Mouse (Mus musculus) kidney, embryonic 14.5 days (tissue): ENCODE measurements at regions not wholly inside any gene's neighbourhood (a gene's known extent, or its start where the extent isn't known, plus 50 kb on each side); places are given as distances from the start of the nearest gene placed in this dataset.

ENCODE experiments used
- ATAC-seq: fragments of 200-750 bp; cut with Nextera tagmentation; 2 replicates; pipeline ENCODE4 v1.8.0; 2017; ENCODE audit warnings: moderate number of reproducible peaks, mild to moderate bottlenecking, moderate TSS enrichment, moderate library complexity; ENCODE audit not compliant: low FRiP score, low TSS enrichment
- H3K27ac ChIP-seq: fragments of 300-500 bp; sonication (generic); 2 replicates; pipeline ENCODE4 v1.5.1; 2014; ENCODE audit warnings: low read depth, mild to moderate bottlenecking, low read length, moderate library complexity, mixed read lengths
- H3K27me3 ChIP-seq: fragments of 300-500 bp; sonication (generic); 2 replicates; pipeline ENCODE4 v1.6.1; 2014; ENCODE audit warnings: mild to moderate bottlenecking, low read length; ENCODE audit not compliant: control insufficient read depth, insufficient read depth
- H3K36me3 ChIP-seq: fragments of 300-500 bp; sonication (generic); 2 replicates; pipeline ENCODE4 v1.6.1; 2014; ENCODE audit warnings: low read length, mixed read lengths; ENCODE audit not compliant: control insufficient read depth, insufficient read depth
- H3K4me1 ChIP-seq: fragments of 300-500 bp; sonication (generic); 2 replicates; pipeline ENCODE4 v1.6.1; 2014; ENCODE audit warnings: low read length, mixed read lengths; ENCODE audit not compliant: control insufficient read depth, insufficient read depth
- H3K4me2 ChIP-seq: fragments of 300-500 bp; sonication (generic); replicated peaks from 2 replicates; pipeline ENCODE4 v1.6.1; 2014; ENCODE audit warnings: low read depth, mild to moderate bottlenecking, low read length
- H3K4me3 ChIP-seq: fragments of 300-500 bp; sonication (generic); 2 replicates; pipeline ENCODE4 v1.5.1; 2014; ENCODE audit warnings: mild to moderate bottlenecking, low read length
- H3K9ac ChIP-seq: fragments of 300-500 bp; sonication (generic); 2 replicates; pipeline ENCODE4 v1.6.1; 2014; ENCODE audit warnings: low read depth, mild to moderate bottlenecking, low read length, moderate library complexity
- H3K9me3 ChIP-seq: fragments of 300-500 bp; sonication (generic); 2 replicates; pipeline ENCODE4 v1.6.1; 2016; ENCODE audit warnings: low read length; ENCODE audit not compliant: control insufficient read depth
- WGBS: fragments of 180-500 bp; shearing (Covaris S2); extraction: QIAGEN DNeasy Blood & Tissue Kit; methylation state at CpG from one replicate; pipeline ENCODE4 v1.1.7; 2014; 5-methylcytosine and 5-hydroxymethylcytosine counted together

DNA sequence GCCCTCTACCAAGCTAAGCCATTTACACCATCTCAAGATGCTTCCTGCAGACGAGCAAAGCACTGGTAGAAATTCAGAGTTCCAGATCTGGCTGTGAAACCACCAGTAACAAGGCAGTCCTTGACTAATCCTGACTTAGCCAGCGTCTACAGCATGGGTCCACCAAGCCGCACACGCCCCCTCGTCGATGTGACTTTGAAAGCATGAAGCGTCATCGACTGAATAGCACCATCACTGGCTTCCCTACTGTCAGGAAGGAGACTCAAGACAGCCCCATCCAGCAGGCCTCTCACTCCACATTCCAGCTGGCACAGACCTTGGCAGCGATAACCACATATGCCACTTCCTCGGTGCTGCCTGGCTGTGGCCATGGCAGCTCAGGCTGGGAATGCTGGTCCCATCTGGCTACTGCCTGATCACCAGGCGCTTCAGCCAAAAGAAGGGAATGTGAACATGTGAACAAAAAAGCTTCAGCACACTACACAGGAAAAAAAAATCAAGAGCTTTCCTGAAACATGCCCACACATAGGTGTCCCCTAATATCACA, 114.3 kb upstream of the Plxna4 start:
- Histone ChIP-seq H3K4me1 (no peaks in the 10 kb centered on the region), H3K27ac (no peak overlapping the region), H3K9me3 (no peaks in the 10 kb centered on the region), H3K4me3 (no peak overlapping the region), H3K27me3 (no peaks in the 10 kb centered on the region), H3K36me3 (no peaks in the 10 kb centered on the region), H3K4me2 (no peak overlapping the region), H3K9ac (no peak overlapping the region)
- 90% methylated on average over 11 of the region's 11 CpGs for WGBS
- no peak for ATAC-seq

DNA sequence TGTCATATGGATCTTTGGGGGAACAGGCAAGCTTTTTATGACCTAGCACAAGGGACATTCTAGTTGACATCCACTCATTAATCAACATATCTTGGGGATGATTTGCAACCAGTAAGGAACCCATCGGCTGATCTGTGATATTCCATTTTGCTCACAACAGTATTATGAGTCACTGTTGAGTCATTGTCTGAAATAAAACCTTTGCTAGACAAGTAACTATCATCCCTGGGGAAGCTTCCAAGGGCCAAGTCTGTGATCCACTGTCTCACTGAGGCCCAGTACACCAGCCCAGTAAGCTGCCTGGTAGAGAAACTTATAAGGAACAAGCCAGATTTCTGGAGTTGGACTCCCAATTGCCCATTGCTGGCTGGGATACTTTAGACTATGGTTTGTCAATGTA, 111.8 kb upstream of the Plxna4 start:
- 79% methylated on average over 1 of the region's 1 CpGs for WGBS
- no peak overlapping the region for H3K9ac ChIP-seq

DNA sequence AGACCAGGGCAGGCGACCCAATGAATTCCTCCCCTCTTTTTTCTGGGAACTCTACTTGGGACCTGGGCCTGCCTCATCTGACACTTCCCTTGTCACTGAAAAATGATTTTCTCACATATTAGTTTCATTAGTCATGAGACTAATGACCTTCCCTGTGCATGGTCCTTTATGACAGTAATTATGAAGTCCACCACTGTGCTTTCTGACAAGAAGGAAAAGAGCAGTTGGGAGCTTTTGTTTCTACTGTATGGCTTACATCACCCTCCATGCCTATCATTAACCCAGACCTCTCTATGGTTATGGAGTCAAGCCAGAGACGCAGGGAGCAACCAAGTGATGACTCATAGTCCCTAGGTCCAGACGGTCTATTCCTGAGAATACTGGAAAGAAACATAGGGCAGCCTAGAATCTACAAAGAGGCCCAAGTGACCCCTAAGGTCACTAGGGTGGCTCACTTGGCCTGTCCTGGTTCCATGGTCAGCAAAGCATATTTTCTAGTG, 109.8 kb upstream of the Plxna4 start:
- Histone ChIP-seq H3K4me2 (no peak overlapping the region), H3K27ac (no peak overlapping the region), H3K27me3 (no peaks in the 10 kb centered on the region), H3K4me3 (no peak overlapping the region), H3K4me1 (no peaks in the 10 kb centered on the region), H3K36me3 (no peaks in the 10 kb centered on the region), H3K9me3 (no peaks in the 10 kb centered on the region), H3K9ac (no peak overlapping the region)
- 78% methylated on average over 3 of the region's 3 CpGs for WGBS
- ATAC-seq: no peak

More for the DNA sequence above, 111.8 kb upstream of the Plxna4 start:
- Histone ChIP-seq H3K4me3 (no peak overlapping the region), H3K36me3 (no peaks in the 10 kb centered on the region), H3K4me2 (no peak overlapping the region), H3K9me3 (no peaks in the 10 kb centered on the region), H3K27ac (no peak overlapping the region), H3K4me1 (no peaks in the 10 kb centered on the region), H3K27me3 (no peaks in the 10 kb centered on the region)
- ATAC-seq: no peak

DNA sequence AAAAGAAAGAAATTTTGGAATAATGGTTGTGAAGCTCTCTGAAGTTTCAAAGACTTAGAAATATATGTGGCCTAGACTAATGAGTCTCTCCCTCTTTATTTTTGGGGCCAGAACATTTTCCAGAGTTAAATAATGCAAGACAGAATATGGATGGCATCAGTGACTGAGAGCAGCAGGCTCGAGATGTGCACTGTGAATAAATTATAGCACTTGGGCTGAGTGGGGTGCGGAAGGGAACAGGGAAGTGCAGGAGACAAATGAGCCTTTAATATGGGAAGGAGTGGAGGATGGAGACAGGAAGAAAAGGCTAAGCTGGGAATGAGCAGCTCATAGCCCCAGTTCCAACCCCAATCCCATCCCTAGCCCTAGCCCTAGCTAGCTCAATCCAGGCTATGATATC, 108.0 kb upstream of the Plxna4 start:
- no peak for ATAC-seq
- H3K27me3 ChIP-seq: no peaks in the 10 kb centered on the region
- no peaks in the 10 kb centered on the region for H3K9me3 ChIP-seq
- no peaks in the 10 kb centered on the region for H3K36me3 ChIP-seq
- 75% methylated on average over 2 of the region's 2 CpGs for WGBS
- no peak overlapping the region for H3K4me3 ChIP-seq
- H3K4me1 ChIP-seq: no peaks in the 10 kb centered on the region
- H3K9ac ChIP-seq: no peak overlapping the region
- H3K27ac ChIP-seq: no peak overlapping the region
- H3K4me2 ChIP-seq: no peak overlapping the region

DNA sequence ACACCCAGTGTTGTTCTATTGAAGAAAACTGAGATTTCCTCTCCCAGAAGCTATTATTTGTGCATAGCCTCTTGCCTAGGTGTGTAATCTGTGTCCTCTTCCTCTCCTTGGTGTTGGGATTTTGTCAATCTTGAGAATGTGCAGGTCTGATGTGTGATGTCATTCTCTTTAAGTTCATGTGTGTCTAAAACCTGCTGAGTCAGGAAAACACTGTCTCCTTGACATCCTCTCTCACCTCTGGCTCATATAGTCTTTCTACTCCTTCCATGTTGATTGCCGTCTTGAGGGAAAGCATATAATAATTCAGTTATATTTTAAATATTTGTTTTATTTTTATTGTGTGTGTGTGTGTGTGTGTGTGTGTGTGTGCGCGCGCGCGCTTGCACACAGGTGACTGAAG, 84.6 kb upstream of the Plxna4 start:
- Histone ChIP-seq H3K27ac (no peak overlapping the region), H3K9ac (no peak overlapping the region), H3K4me2 (no peak overlapping the region), H3K27me3 (no peaks in the 10 kb centered on the region), H3K4me1 (no peaks in the 10 kb centered on the region), H3K36me3 (no peaks in the 10 kb centered on the region), H3K4me3 (no peak overlapping the region), H3K9me3 (no peaks in the 10 kb centered on the region)
- ATAC-seq: no peak
- WGBS: 97% methylated on average over 6 of the region's 6 CpGs

DNA sequence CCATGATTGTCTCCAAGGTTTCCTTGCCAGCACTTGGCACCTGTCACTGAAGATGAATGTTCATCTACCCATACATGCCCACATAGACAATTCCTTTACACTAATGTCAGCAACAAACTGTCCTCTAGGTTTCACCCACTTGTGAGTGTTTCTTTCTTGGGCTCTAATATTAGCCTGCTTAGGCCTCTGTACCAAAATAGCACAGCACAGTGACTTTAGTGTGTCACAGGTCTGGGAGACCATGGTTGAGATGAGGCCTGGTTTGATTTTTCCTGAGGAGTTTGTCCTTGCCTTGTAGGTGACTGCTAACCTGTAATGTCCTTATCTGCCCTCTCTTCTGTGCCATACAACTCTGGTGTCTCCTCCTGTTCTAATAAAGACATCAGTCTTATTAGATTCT, 71.8 kb upstream of the Plxna4 start:
- Histone ChIP-seq H3K27me3 (no peaks in the 10 kb centered on the region), H3K4me2 (no peak overlapping the region), H3K9me3 (no peaks in the 10 kb centered on the region), H3K36me3 (no peaks in the 10 kb centered on the region), H3K4me1 (no peaks in the 10 kb centered on the region), H3K4me3 (no peak overlapping the region), H3K9ac (no peak overlapping the region), H3K27ac (no peak overlapping the region)
- ATAC-seq: no peak

DNA sequence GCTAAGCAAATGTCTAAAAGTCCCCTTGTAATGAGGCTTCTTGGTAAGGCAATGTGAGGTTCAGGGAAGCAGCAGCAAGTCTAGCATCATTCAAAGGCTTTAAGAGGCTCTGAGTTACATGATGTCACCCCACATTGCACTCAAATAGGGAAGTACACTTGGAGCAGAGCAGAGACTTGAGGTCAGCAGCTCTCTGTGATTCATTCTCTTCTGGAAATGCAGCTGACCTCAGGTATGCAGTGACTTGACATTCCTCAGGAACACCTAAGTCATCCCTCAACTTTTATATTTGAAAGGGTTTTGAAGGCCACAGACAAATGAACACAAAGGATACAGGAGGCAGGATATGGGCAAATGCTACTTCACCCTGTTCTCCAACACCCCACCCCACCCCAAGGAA, 69.4 kb upstream of the Plxna4 start:
- H3K27ac ChIP-seq: no peak overlapping the region
- no peaks in the 10 kb centered on the region for H3K36me3 ChIP-seq
- no peaks in the 10 kb centered on the region for H3K9me3 ChIP-seq
- no peaks in the 10 kb centered on the region for H3K4me1 ChIP-seq
- no peak overlapping the region for H3K9ac ChIP-seq
- no peak for ATAC-seq
- H3K4me3 ChIP-seq: no peak overlapping the region
- no peak overlapping the region for H3K4me2 ChIP-seq
- no peaks in the 10 kb centered on the region for H3K27me3 ChIP-seq

DNA sequence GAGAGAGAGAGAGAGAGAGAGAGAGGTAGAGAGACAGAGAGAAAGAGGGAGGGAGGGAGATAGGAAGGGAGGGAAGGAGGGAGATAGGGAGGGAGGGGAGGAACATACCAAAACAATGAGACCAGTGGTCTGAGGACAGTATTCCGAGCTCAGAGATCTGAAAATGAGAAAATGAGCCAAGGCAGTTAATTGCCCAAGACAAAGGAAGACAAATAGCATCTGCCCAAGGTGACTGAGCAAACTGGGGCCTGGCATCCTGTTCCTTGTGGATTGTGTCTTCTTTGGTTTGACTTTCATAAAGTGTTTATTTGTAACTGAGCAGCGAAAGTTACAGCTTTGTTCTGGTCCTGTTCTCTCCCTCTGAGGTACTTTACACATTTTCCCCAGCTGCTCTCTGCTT, 66.2 kb upstream of the Plxna4 start:
- H3K9ac ChIP-seq: no peak overlapping the region
- H3K27ac ChIP-seq: no peak overlapping the region
- H3K4me2 ChIP-seq: no peak overlapping the region
- H3K4me1 ChIP-seq: no peaks in the 10 kb centered on the region
- H3K36me3 ChIP-seq: no peaks in the 10 kb centered on the region
- 42% methylated on average over 2 of the region's 2 CpGs for WGBS
- no peak for ATAC-seq
- H3K9me3 ChIP-seq: no peaks in the 10 kb centered on the region
- H3K27me3 ChIP-seq: no peaks in the 10 kb centered on the region
- H3K4me3 ChIP-seq: no peak overlapping the region

DNA sequence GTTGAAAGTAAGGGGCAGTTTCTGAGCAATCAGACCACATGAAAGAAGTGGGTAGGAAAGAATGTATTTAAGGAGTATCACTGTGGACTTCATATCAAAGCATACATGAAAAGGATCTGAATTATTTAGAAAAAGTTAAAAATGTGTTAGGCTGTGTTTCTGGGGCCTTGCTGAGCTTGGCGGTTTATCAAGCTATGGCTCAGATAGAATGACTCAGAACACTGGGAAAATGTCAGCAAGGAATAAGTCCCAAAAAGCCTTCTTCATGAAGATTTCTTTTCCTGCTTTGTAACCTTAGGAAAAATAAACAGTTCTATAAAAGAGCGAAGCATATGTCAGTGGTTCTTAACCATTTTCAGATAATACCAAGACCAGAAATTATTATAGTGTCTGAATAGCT, 56.0 kb upstream of the Plxna4 start:
- no peak overlapping the region for H3K4me2 ChIP-seq
- no peak overlapping the region for H3K27ac ChIP-seq
- H3K9ac ChIP-seq: no peak overlapping the region
- 94% methylated on average over 2 of the region's 2 CpGs for WGBS
- no peak overlapping the region for H3K4me3 ChIP-seq
- no peaks in the 10 kb centered on the region for H3K4me1 ChIP-seq
- no peaks in the 10 kb centered on the region for H3K36me3 ChIP-seq
- ATAC-seq: no peak
- no peaks in the 10 kb centered on the region for H3K27me3 ChIP-seq
- H3K9me3 ChIP-seq: no peaks in the 10 kb centered on the region

DNA sequence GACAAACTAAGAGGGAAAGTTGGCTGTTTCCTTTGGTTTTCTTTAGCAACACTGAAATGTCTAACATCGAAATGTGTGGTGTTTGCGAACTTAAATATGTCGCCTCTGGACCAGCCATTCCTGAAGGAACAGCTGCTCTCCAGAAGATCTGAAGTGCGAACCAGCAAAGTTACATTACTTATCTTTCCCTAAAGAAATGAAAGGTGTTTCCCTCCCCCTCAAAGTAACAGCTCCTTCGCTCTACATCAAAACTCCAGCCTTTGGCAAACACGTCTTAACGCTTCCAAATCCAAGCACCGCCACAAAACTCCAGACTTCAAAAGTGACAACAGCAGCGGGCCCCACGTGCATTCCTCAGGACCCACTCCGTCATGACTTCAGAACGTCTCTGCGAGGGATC, 50.9 kb upstream of the Plxna4 start:
- Histone ChIP-seq H3K27ac (no peak overlapping the region), H3K36me3 (no peaks in the 10 kb centered on the region), H3K4me2 (no peak overlapping the region), H3K27me3 (no peaks in the 10 kb centered on the region), H3K9ac (no peak overlapping the region), H3K9me3 (no peaks in the 10 kb centered on the region), H3K4me1 (no peaks in the 10 kb centered on the region), H3K4me3 (no peak overlapping the region)
- WGBS: 78% methylated on average over 13 of the region's 13 CpGs
- no peak for ATAC-seq
